In the genomic region with DNA sequence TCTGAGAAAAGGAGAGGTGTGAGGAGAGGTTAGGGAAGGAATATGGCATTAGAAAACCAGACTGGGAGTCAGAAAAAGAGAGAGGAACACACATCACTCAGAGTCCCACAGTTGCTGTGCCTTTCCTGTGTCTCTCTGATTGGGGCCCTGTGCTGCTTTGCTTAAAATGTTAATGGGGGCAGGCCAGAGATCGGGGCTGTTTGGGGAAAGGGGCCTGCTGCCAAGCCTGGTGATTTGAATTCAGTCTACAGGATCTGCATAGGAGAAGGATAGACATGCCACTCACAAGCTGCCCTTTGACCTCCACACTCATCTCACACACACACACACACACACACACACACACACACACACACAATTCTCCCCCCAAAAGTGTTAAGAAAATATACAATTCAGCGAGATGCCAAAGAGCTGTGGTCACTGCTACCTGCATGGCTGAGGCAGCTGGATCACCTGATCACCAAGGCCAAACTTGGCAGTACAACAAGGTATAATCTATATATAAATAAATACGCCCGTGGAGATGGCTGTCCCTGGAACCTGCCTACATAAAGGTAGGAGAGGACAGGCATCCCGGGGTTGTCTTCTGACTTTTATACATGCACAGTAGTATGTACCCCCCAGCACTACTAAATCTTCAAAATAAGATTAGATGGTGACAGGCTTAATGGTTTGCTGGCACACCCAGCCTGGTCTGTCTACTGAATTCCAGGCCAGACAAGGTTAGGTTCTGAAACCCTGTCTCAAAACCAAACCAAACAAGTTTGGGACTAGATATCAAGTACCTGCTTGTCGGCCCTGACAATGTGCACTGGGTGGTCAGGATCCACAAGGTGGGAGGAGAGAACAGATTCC, we compare ENCODE assay signal across 2 mouse cellular contexts.
TF ChIP-seq lines count a peak whose summit lies in the region.

No protein-coding gene starts in this region.

TF ChIP-seq in CH12.LX, 34 proteins besides CTCF, POLR2A, EP300 and RAD21:
- 0 out of 2 replicates have a peak, but pooled peaks have one; percentile 14 for TF ChIP-seq ELF1 (IDR thresholded peaks at IDR 0.05; ENCODE audit: low read depth, low read length)
- TF ChIP-seq UBTF (IDR thresholded peaks at IDR 0.05; ENCODE audit: low read depth, low read length): no peak
- TF ChIP-seq BHLHE40 (IDR thresholded peaks at IDR 0.05; ENCODE audit: low read depth, low read length): no peak
- TF ChIP-seq USF1 (IDR thresholded peaks at IDR 0.05; ENCODE audit: low read depth, low read length): no peak
- TF ChIP-seq IRF4 (IDR thresholded peaks at IDR 0.05; ENCODE audit: low read depth, low read length): peak; percentile 14; the same call in 1 of the 2 replicates

TF ChIP-seq in myocyte, 11 proteins besides CTCF, POLR2A, EP300 and RAD21:
- no peak for TF ChIP-seq MAX (IDR thresholded peaks at IDR 0.05; ENCODE audit: low read depth)
- peak; percentile 26 for TF ChIP-seq POLR2AphosphoS2 (IDR thresholded peaks at IDR 0.05; ENCODE audit: insufficient read length, low read depth)
- TF ChIP-seq SRF (IDR thresholded peaks at IDR 0.05; ENCODE audit: control insufficient read depth, insufficient read length, low read depth): no peak
- no peak for TF ChIP-seq TCF3 (IDR thresholded peaks at IDR 0.05; ENCODE audit: insufficient read length, low read depth)
- TF ChIP-seq TCF12 (IDR thresholded peaks at IDR 0.05; ENCODE audit: insufficient read depth, poor library complexity, severe bottlenecking): no peak
- no peak for TF ChIP-seq MYOD1 (IDR thresholded peaks at IDR 0.05; ENCODE audit: control insufficient read depth in 1 of 3, insufficient read length in 2 of 3, low read depth in 2 of 3)
- no peak for TF ChIP-seq CEBPB (IDR thresholded peaks at IDR 0.05; ENCODE audit: insufficient read depth, poor library complexity, severe bottlenecking)
